Mouse (Mus musculus) kidney, postnatal 36 days (tissue): ENCODE measurements at regions not wholly inside any gene's neighbourhood (a gene's known extent, or its start where the extent isn't known, plus 50 kb on each side); places are given as distances from the start of the nearest gene placed in this dataset.

Experiments
- DNase-seq, 2 experiments: peaks; one replicate each; pipeline ENCODE4 v3.0.0; 2021 to 2022; ENCODE audit warnings: mixed read lengths in 2 of 2

DNA sequence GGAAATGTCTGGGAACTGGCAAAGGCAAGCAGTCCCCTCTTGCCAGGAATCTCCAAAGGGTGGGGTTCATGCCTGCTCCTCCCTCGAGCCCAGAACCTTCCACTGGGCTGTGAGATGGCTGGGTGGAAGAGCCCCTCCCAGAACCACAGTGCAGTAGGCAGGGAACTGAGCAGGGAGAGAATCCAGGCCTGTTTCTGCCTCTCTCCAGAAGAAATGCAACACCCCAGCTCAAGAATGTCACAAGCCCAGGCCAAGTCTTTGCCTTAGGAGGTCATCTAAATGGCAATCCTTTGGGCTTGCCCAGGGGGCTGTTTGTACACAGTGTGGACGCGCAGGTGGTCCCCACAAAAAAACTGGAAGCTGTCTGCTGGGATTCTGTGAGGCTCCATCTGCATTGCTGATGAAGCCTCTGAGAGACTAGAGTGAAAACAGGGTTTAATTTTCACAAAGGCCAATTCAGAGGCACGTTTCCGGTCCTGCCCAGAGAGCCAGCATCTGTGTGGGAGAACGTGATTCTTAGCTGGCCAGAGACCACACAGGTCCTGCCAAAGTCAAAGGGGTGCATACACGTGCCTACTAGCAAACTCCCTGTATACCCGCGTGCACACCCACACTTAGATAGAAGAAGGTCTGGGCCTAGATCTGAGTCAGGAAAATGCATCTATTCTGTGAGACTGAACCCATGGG, 129.0 kb downstream of the Hmg20a start:
- DNase-seq = peak in 1 of 2 experiments; percentile 35

GRCm38 (mm10) chr9:56549774-56550173, 131.4 kb downstream of the Hmg20a start:
- peak in 1 of 2 experiments; percentile 10 for DNase-seq

GRCm38 (mm10) chr9:56550178-56550577, 131.8 kb downstream of the Hmg20a start:
- DNase-seq = no peak

- DNase-seq = no peak
These were observed 133.2 kb downstream of the Hmg20a start for GRCm38 (mm10) chr9:56551376-56552186.

GRCm38 (mm10) chr9:56552187-56552686, 133.8 kb downstream of the Hmg20a start:
- DNase-seq = no peak

DNA sequence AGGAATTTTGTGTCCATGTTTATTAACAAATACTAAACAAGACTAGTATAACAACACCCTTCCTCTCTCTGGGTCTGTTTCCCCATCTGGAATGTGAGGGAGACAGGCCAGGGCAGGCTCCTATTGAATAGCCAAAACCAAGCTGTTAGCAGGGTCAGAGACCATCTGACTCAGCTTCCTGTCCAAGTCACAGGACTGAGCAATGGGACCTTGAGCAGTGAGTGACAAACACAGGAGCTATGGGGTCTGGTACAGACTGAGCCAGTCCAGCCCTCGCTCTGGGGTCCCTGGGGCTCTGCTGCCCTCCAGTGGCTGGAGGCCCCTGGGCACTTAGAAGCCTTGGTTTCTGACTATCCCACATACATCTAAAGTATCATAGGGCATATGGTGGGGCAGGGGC, 134.4 kb downstream of the Hmg20a start:
- peak; percentile 87 to 91 for DNase-seq

GRCm38 (mm10) chr9:56553626-56554025, 135.2 kb downstream of the Hmg20a start:
- DNase-seq = no peak

DNA sequence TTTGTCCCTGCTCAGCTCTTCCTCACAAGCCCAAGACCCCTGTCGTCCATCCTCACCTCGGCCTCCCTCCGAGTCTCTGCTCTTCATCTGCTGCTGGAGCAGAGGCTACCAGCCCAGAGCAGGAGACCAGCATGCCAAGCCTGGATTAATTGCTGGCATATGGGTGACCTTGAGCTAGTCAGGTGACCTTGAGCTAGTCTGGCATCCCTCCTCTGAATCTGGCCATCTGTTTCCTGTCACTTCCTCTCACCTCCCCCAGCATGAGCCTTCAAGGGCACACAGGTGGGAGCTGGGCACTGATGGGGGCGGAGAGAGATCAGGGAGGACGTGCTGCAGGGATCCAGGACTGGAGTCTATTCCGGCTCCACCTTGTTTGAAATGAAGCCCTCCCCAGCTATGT, 135.7 kb downstream of the Hmg20a start:
- DNase-seq = no peak

GRCm38 (mm10) chr9:56559618-56560144, 141.3 kb downstream of the Hmg20a start:
- no peak for DNase-seq

- DNase-seq = no peak
These were observed 144.0 kb downstream of the Hmg20a start for GRCm38 (mm10) chr9:56562440-56562839.

GRCm38 (mm10) chr9:56564048-56564737, 145.8 kb downstream of the Hmg20a start:
- DNase-seq = no peak
